Mouse (Mus musculus): Measurements from ENCODE around the gene Olig1.
"Not testable (repeated sequence)": the region's sequence is repeated elsewhere in the genome, so short reads cannot be mapped to it uniquely, and the experiment has no call there.

The Olig1 gene

DNA sequence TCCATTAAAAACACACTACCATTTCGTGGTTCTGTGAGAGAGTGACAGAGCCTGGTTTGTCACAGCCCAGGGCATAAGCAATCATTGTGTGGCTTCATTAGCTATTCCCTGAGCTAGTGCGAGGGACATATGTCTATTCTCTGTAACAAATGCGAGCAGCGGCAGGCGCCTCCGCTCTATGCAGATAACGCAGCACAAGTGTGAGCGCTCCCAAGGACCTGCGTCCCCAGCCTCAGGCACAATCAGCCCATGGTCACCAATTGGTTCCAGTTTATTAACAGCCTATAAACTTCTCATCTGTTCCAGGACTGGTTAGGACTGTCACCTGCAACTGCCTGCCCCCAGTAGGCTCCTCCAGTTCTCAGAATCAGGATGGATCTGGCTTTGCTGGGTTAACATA, 23.3 kb upstream of the Olig1 start:
- DNase-seq (ENCODE audit: low spot score in 2 of 2): no peak

DNA sequence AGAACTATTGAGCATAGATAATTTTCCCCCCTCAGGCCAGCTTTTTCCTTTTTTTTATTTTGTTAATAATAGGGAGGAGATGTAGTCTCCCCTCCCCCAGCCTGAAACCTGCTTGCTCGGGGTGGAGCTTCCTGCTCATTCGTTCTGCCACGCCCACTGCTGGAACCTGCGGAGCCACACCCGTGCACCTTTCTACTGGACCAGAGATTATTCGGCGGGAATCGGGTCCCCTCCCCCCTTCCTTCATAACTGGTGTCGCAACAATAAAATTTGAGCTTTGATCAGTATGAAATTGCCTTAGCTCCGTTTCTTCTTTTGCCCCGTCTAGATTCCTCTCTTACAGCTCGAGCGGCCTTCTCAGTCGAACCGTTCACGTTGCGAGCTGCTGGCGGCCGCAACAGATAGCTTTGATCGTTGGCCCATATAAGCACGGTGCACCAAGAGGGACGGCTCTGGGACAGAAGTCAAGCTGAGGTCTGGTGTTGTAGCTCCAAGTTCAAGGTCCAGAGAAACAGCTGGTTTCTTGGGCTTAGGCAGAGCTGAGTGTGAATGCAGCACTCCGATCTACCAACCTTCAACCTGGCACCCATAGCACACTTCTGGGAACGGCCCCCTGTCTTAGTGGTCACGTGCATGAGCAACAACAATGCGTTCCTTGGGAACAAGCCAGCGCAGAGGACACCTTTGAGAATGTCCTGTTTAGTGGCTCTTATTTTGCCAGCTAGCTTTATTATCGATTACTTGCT, 14.0 kb upstream of the Olig1 start:
- not testable (repeated sequence) for DNase-seq (ENCODE audit: low spot score in 2 of 2)

DNA sequence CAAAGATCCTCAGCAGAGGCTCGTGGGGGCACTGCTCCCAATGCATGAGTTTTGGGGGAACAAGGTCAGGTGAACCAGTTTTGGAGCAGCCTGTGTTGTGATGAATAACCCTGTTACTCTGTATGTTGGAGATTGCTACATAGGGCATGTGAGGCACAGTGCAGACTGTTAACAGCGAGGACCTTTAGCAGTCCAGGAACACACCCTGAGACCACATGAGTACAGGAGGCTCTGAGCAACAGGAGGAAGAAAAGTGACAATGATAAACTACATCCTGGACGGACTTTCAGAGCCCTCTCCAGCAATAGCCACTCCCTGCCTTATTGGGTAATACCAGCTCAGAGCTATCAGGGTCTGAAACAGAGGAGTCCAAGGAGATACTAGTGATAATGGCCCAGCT, 10.6 kb upstream of the Olig1 start:
- no peak for DNase-seq (ENCODE audit: low spot score in 2 of 2)

GRCm38 (mm10) chr16:91260861-91261260, 8.7 kb upstream of the Olig1 start:
- no peak for DNase-seq (ENCODE audit: low spot score in 2 of 2)

DNA sequence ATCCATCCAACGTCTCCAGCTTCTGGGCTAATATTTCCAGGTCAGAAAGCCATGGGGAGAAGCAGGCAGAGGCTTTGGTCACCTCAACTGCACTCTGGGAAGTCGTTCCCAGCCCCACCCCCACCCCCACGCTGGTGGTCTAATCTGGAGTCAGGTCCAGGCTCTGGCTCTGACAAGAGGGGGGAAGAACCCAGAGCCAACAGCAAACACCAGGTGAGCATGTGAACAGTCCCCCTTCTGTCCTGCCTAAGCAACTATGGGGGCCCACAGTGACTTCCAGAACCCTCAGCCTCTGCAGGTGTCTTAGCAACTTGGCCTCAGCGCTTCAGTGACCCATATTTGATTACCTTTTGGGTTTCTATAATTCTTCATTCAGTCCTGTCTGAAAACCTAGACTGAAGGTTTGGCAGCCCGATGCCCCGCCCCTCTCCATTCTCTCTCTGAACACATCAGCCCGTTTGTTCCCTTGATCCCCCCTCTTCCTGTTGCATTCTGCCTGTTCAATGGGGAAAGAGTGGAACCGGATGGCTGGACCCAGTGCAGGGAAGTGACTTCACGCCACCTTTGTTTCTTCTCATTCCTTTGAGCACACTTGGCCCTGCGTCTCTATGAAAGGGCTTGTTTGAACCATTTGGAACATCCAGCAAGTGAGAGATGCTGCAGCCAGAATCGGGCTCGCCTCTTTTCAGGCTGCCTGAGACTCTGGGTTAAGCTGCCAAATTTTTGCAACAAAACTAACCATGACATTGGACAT, 6.9 kb upstream of the Olig1 start:
- no peak for DNase-seq (ENCODE audit: low spot score in 2 of 2)

GRCm38 (mm10) chr16:91265972-91266371, 3.6 kb upstream of the Olig1 start:
- no peak for DNase-seq (ENCODE audit: low spot score in 2 of 2)

DNA sequence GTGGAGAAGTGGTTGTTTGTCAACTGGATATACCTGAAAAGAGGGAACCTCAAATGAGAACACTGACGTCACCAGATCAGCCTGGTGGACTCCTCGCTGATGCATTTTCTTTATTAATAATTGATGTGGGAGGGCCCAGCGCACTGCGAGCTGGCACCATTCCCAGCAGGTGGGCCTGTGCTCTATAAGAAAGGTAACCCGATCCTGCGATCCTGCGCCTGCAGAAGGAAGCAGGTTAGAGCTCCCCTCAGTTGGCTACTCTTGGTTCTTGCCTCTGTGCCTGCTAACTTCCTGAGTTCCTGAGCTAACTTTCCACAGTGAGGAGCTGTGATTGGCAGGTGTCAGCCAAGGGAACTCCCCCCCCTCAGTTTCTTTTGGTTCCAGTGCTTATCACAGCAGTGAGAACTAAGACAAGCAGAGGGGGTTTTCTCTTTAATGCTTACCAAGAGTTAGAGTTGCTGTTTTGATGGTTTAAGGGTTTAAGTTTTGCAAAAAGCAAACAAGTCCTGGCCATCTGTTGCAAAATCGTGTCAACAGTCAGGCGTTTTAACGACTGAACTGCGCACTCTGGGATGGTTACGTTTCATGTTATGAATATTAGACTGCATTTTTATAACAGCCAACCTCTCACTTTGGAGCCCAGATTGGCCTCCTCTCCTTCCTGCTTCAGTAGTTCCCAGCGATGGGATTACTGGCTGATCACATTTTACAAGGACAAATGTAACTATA, 684 bp upstream of the Olig1 start:
- DNase-seq (ENCODE audit: low spot score in 2 of 2): no peak

GRCm38 (mm10) chr16:91270212-91270971, 820 bp downstream of the Olig1 start:
- DNase-seq (ENCODE audit: low spot score in 2 of 2): no peak

DNA sequence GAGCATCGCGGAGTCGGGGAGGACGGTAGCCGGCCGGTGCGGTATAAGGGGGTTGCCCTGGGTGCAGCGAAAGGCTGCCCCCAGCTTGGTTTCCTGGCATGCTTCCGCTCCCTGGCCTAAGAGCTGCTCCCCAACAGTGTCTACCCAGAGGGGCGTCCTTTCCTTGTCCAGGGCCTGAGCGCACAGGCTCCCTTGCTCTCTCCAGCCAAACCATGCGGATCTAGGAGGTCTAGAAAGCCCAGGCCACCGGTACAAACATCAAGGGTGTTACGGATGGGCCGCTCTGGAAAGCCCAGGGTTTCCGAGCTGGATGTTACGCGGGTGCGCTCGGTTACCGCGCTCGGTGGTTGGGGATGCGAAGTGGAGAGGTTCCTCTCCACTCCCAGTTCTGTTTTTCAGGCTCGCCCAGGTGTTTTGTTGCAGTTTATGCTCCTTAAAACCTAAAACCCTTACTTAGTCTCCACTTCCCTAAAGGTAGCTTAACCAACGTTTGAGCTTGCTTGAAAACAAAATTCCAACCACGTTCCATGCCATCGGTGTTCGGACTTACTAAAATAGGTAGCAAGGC, 1.5 kb downstream of the Olig1 start:
- DNase-seq (ENCODE audit: low spot score in 2 of 2): no peak

GRCm38 (mm10) chr16:91271634-91272033, 2.1 kb downstream of the Olig1 start:
- DNase-seq (ENCODE audit: low spot score in 2 of 2): no peak

DNA sequence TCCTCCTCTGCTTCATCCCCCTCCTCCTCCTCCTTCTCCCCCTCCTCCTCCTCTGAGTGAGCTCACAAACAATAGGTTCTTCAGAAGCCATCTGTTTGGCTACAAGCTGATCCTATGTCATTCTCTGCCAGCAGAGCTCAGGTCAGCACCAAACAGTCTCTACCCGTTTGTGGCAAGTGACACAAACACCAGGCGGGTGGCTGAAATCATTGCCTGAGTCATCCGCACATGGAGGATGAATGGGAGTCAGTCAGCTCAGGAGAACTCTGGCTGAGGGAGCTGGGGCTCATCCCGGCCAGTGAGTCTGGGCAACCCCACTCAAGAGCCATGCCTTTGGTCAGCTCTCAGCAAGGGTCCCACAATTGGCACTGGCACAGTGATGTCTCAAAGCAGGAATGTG, 10.9 kb downstream of the Olig1 start:
- DNase-seq (ENCODE audit: low spot score in 2 of 2): no peak

- no peak for DNase-seq (ENCODE audit: low spot score in 2 of 2)
These were observed 22.5 kb downstream of the Olig1 start for GRCm38 (mm10) chr16:91292080-91292479.

DNA sequence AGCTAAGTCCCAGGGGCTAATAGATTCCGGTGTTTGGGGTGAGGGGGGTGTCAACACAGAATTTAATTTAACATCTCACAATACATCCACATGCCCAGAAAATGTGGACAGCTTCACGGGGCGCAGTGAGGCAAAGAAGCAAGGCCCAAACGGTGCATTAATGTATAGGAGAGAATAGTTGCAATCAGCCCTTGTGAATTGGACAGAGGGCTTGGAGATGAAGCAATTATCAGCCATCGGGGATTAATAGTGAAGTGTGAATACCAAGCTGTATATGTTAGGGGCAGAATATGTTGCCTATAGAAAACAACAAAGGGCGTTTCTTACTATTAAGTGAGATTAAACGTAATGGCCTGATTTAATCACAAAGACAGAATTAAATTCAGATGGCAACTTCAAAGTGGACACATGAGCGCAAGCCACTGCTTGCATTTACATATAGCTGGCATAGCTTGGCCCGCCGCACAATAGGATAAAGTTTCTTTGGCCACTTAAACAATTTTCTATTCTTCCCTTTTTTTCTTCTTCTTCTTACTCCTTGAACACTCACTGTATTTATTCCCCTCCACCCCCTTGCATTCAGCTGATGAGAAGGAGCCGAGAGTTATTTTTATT, 23.3 kb downstream of the Olig1 start:
- no peak for DNase-seq (ENCODE audit: low spot score in 2 of 2)

DNA sequence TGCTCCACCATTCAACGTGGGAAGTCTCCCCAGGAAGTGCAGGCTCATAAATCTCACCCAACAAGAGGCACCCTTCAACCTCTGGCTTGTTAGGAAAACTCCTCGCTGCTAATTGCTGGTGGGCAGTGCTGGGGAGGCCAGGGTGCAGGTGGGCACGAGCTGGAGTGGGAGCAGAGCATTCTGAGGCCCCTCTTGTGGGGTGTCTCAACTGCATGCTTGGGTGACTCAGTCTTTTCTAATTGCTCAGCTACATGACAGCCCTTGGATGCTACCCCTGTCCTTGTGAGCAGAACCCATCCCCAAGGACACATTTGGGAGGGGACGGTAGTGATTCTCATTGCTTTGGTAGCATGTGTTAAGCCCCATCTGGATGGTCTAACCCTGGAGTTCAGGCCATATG, 28.2 kb downstream of the Olig1 start:
- DNase-seq (ENCODE audit: low spot score in 2 of 2): no peak

DNA sequence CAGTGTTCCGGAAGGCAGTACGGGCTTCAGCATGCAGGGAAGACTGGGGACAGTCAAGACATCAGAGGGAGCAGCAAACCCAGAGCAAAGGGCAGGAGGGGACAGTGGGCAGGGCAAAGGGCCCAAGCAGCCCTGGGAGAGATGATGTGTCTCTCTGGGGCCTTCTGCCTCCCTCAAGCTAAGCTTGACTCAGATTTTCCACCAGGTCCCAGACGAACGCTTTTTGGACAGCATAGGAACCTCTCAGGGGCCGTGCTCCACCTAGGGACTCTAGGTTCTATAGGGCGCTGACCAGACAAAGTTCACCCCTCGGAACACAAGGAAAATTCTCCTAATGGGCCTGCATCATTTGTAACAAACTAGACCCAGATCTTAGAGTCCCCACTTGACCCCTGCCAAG, 29.8 kb downstream of the Olig1 start:
- DNase-seq (ENCODE audit: low spot score in 2 of 2): no peak

DNA sequence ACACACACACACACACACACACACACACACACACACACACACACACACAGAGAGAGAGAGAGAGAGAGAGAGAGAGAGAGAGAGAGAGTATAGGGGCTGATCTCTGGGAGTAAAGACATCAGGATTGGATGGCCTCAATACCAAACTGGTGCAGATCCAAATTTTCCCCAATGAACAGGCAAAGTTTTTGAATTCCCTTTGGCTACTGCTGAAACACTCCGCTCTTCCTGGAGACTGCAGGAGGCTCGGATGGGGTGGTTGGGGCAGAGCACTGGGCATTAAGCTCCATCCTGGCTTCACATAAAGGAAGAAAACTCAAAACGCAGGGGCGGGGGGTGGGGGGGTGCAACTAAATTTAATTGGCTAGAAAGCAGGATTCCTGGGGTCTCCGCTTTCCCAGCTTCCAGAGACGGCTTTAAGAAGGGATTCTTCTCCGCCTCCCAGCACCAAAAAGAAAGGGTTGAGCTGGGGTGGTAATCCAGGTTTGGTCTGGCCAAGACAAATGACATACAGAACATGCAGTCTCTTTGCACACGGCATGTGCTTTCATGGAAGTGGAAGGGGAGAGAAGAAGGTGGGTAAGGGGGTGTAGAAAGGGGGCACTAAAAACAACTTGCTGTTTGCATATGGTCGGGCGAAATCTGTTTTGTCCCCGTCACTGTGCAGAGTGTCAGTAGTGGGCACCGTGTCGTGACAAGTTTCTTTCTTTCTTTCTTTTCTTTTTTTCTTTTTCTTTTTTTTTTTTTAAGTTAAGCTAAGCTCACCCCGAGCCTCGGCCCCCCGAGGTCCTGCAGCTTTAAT, 31.3 kb downstream of the Olig1 start:
- DNase-seq (ENCODE audit: low spot score in 2 of 2): no peak

- DNase-seq (ENCODE audit: low spot score in 2 of 2): no peak
These were observed 31.9 kb downstream of the Olig1 start for GRCm38 (mm10) chr16:91301454-91301853.

DNA sequence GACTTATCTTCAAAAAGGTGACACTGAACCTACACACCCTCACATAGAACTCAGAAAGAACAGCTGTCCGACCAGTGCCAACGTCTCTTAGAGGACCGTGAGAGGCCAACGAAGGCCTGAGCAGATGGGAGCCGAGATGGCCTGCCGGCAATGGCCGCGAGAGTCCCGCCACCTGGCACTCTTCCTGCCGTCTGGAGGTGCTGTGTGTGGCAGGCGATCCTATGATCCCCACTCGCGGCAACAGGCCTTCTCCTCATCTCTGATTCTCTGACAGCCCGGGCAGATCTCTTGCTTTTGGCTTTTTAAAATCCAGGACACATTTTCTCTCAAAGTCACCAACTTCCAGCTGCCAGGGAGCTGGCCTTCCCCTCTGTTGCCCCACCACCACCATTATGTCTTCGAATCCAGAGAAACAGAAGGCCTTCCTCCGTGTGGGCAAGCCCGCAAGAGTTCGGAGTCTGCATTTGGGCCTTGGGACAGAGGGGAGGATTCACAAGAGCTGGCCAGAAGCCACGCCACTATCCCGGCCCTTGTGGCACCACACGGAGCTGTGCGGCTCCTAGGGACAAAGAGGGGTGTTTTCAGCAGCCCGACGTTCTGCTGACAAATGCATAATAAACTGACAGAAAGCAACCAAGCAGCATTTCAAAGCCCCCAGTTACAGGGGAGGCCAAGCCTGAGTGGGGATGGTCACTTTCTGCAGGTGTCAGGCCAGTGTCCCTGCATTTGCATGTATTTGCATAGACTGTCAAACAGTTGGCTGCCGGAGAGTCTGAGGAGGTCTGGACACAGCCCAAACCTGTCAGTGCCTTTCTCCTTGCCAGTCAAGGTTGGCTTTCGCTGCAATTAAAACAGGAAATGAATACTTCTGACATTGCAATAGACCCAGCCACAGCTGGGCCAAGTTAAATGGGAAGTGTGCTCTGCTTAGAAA, 34.5 kb downstream of the Olig1 start:
- DNase-seq (ENCODE audit: low spot score in 2 of 2): no peak

DNA sequence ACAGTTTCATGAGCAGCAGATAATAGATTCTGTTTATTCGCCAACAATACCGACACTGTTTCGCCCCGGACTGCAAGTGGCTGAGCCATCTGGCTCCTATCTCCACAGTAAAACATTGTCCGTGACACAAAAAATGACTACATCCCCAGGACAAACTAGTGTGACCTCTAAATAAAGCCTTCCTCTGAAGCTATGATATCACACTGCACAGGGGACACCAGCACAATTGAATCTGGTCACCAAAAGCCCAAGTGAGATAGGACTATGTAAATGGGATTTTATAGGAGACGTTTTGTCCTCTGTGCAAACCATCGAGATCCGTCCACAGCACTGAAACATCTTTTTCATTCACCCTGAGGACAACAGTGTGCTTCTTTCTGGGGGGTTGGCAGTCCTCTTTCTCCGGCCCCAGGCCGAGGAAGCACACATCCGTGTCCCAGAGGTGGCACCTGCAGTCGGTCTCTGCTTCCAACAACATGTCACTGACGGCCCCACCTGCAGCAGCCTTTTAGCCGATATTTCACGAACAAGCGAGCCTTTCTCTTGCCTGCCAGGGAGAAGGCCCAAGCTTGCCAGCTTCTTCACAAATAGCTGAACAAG, 36.0 kb downstream of the Olig1 start:
- no peak for DNase-seq (ENCODE audit: low spot score in 2 of 2)

Data from thymus, postnatal 10 days (tissue).